Mouse (Mus musculus) liver, adult 2 months (tissue): ENCODE results near the gene Ucp1. TPM values are rescaled to one million over a fixed set of nuclear protein-coding genes. Genes with fewer than 3 reads are reported as not detected.

Source experiments
- DNase-seq: peaks from one replicate; pipeline ENCODE4 v3.0.0-alpha.2; 2011; ENCODE audit warnings: low read depth, low spot score; ENCODE audit errors: extremely low read depth
- H3K27ac ChIP-seq: fragments of 200-500 bp; replicated peaks from 2 replicates; pipeline ENCODE4 v1.5.1; 2012; ENCODE audit warnings: low read depth, mild to moderate bottlenecking, control low read depth, inconsistent platforms, low read length; ENCODE audit not compliant: insufficient read depth
- H3K27me3 ChIP-seq: fragments of 200-500 bp; 2 replicates; pipeline ENCODE4 v1.6.1; 2012; ENCODE audit warnings: mild to moderate bottlenecking, moderate library complexity, low read length, inconsistent platforms; ENCODE audit not compliant: control insufficient read depth, insufficient read depth
- H3K36me3 ChIP-seq: fragments of 200-500 bp; 2 replicates; pipeline ENCODE4 v1.6.1; 2012; ENCODE audit warnings: low read length, inconsistent platforms; ENCODE audit not compliant: control insufficient read depth, insufficient read depth
- H3K4me1 ChIP-seq: fragments of 200-500 bp; 2 replicates; pipeline ENCODE4 v1.6.1; 2011; ENCODE audit warnings: low read length; ENCODE audit not compliant: control insufficient read depth, insufficient read depth
- H3K4me3 ChIP-seq: fragments of 200-500 bp; 2 replicates; pipeline ENCODE4 v1.5.1; 2011; ENCODE audit warnings: low read depth, mild to moderate bottlenecking, control low read depth, low read length, moderate library complexity; ENCODE audit not compliant: insufficient read depth
- H3K79me2 ChIP-seq: fragments of 200-500 bp; 2 replicates; pipeline ENCODE4 v1.6.1; 2012; ENCODE audit warnings: inconsistent platforms, mild to moderate bottlenecking, low read length, moderate library complexity; ENCODE audit not compliant: control insufficient read depth, insufficient read depth
- H3K9ac ChIP-seq: fragments of 200-500 bp; 2 replicates; pipeline ENCODE4 v1.6.1; 2012; ENCODE audit warnings: low read depth, mild to moderate bottlenecking, control low read depth, inconsistent platforms, low read length
- CTCF ChIP-seq: fragments of 200-500 bp; IDR thresholded peaks from 2 replicates; pipeline ENCODE4 v1.5.1; 2011; ENCODE audit warnings: low read depth, low read length, control low read depth
- POLR2A ChIP-seq: fragments of 200-500 bp; IDR thresholded peaks from 2 replicates; pipeline ENCODE4 v1.6.1; 2011; ENCODE audit warnings: low read length, control low read depth; ENCODE audit not compliant: insufficient read depth; ENCODE audit errors: extremely low read depth
- WGBS: fragments of 180-500 bp; shearing (Covaris S2); methylation state at CpG from one replicate; pipeline ENCODE4 v1.1.7; 2018; 5-methylcytosine and 5-hydroxymethylcytosine counted together
- polyA plus RNA-seq: library from polyadenylated mRNA; depleted of rRNA; stranded (reverse); fragments of >200 nt; gene quantifications from 2 replicates; pipeline ENCODE4 v1.2.3, GENCODE M21; 2012; rRNA removed
- total RNA-seq: library from RNA; depleted of rRNA; stranded (reverse); fragments of >200 nt; gene quantifications from 2 replicates; pipeline ENCODE4 v1.2.3, GENCODE M21; 2014; rRNA removed

Gene Ucp1
- total RNA-seq, result 0.81 and 0.83 TPM in 2 replicates
- 0.05 TPM in 1 of 2 replicates, not detected in the other for polyA plus RNA-seq

DNA sequence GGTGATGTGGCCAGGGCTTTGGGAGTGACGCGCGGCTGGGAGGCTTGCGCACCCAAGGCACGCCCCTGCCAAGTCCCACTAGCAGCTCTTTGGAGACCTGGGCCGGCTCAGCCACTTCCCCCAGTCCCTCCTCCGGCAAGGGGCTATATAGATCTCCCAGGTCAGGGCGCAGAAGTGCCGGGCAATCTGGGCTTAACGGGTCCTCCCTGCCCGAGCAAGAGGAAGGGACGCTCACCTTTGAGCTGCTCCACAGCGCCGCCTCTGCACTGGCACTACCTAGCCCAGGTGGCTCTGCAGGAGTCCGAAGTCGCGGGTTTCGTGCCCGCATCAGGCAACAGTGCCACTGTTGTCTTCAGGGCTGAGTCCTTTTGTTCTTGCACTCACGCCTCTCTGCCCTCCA, at the start of gene Ucp1:
Gene Ucp1, plus strand, starts transcription at position 177 of the 400 bp plus-strand sequence.
- H3K4me1 ChIP-seq, result no peaks in the 10 kb centered on the region
- no peaks in the 10 kb centered on the region for H3K27me3 ChIP-seq
- no peaks in the 10 kb centered on the region for H3K36me3 ChIP-seq
- DNase-seq, result no peak
- WGBS, result 5% methylated on average over 20 of the region's 20 CpGs
- no peak within 1 kb of the TSS for H3K4me3 ChIP-seq
- TF ChIP-seq CTCF (no peak), POLR2A (no peak)
- H3K27ac ChIP-seq, result no peak within 1 kb of the TSS
- H3K79me2 ChIP-seq, result no peaks in the 10 kb centered on the region
- no peak within 1 kb of the TSS for H3K9ac ChIP-seq

DNA sequence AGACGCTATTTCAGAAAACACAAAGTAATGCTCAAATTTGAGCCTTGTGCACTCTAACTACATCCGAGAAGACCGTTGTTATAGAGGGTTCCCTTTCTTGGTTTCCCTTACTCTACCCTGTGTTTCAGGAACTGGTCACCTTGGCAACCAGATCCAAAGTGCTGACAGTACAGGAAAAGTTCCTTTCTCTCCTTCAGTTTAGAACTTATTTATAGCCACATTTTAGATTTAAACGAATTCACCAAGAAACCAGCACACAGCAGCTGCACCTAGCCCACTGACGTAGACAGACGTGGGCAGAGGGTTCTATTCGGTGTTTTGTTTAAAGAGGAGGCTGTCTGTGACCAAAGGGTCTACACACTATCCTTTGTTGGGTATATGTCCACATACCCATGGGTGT, 46.0 kb upstream of the Ucp1 start:
- Histone ChIP-seq H3K4me3 (no peak overlapping the region), H3K9ac (no peak overlapping the region), H3K36me3 (no peaks in the 10 kb centered on the region), H3K79me2 (no peaks in the 10 kb centered on the region), H3K4me1 (no peaks in the 10 kb centered on the region), H3K27me3 (no peaks in the 10 kb centered on the region), H3K27ac (no peak overlapping the region)
- WGBS, result 82% methylated on average over 7 of the region's 7 CpGs
- peak; percentile 17 for DNase-seq
- TF ChIP-seq CTCF (no peak), POLR2A (no peak)

DNA sequence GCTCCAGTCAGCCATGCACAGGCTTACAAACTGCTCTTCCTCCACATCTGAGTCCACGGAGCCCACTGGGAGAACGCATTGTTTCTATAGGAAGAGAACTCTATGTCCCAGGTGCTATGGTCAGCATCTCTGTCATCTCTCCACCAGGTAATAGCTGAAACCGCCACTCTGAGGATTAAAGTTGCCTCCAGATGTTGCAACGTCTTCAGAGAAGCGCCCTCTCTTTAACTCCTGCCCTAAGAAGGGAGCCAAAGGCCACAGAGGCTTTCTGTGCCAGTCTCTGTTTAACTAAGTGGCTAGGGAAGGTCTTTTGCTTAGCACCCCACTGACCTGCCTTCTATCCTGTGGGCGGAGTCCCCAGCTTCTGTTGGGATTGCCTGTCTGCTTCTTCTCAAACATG, 39.3 kb upstream of the Ucp1 start:
- Histone ChIP-seq H3K27ac (no peak overlapping the region), H3K4me3 (no peak overlapping the region), H3K36me3 (no peaks in the 10 kb centered on the region), H3K9ac (no peak overlapping the region), H3K4me1 (no peaks in the 10 kb centered on the region), H3K79me2 (no peaks in the 10 kb centered on the region), H3K27me3 (no peaks in the 10 kb centered on the region)
- TF ChIP-seq POLR2A (no peak), CTCF (no peak)
- no peak for DNase-seq
- 88% methylated on average over 6 of the region's 6 CpGs for WGBS

DNA sequence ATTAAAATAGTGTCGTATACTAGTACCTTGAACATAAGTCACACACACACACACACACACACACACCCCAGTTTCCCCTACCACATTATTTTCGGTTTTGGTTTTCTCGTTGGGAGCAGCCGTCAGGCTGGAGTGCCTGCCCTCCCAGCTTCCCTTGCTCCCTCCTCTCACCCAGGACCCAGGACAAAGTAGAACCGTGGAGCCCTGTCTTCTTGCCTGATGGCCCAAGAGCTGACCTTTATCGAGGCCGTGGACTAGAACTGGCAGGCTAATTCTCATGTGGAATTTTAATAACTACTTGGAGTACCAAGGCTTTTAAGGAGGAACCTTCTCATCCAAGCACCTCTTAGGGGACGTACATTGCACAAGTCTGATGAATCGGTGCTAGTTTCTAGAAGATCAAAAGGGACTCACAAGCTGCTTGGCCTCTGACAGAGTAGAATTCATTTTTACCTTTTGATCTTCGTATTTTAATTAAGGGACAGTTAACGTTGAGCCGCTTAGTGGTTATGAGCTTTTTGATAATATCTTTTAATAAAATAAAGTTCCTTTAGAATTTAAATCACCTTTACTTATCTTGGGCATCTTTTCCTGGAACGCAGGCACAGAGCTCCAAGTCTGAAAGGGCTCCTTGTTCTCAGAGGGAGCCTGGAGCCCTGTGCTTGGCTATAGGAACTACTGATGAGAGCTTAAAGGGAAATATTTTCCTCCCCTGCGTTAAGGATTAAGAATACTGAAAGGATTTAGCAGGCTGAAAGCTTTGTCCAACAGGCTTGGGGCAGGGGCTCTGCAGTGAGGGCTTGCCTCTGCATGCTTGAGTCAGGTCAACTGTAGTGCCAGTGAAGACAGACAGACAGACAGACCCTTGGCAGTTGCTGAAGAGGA, 38.5 kb upstream of the Ucp1 start:
- no peaks in the 10 kb centered on the region for H3K27me3 ChIP-seq
- WGBS, result 88% methylated on average over 14 of the region's 14 CpGs
- H3K36me3 ChIP-seq, result no peaks in the 10 kb centered on the region
- H3K4me3 ChIP-seq, result no peak overlapping the region
- H3K9ac ChIP-seq, result no peak overlapping the region
- TF ChIP-seq CTCF, result no peak
- TF ChIP-seq POLR2A, result no peak
- no peak overlapping the region for H3K27ac ChIP-seq
- no peaks in the 10 kb centered on the region for H3K4me1 ChIP-seq
- H3K79me2 ChIP-seq, result no peaks in the 10 kb centered on the region
- no peak for DNase-seq

DNA sequence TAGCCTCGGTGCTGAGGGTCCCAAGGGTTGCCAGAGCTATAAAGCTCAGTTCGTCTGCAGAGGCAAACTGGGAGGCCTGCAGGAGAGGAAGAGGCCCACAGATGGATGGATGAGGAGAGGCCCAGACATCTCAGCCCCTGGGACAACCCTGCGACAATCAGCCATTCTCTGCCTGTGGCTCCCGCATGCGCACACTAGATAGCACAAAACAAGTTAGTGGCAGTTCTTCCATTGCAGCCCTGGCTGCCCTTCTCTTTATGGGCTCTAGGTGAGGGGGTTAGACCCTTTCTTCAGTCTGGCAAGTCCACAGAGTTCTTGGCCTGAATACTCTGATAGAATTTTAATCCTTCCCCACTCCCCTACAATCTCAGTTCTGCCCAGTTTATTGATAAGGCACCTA, 37.4 kb upstream of the Ucp1 start:
- WGBS, result 89% methylated on average over 5 of the region's 5 CpGs
- no peaks in the 10 kb centered on the region for H3K79me2 ChIP-seq
- no peak overlapping the region for H3K9ac ChIP-seq
- H3K4me1 ChIP-seq, result no peaks in the 10 kb centered on the region
- no peaks in the 10 kb centered on the region for H3K27me3 ChIP-seq
- H3K36me3 ChIP-seq, result no peaks in the 10 kb centered on the region
- no peak overlapping the region for H3K27ac ChIP-seq
- no peak overlapping the region for H3K4me3 ChIP-seq
- TF ChIP-seq POLR2A (no peak), CTCF (no peak)
- no peak for DNase-seq

DNA sequence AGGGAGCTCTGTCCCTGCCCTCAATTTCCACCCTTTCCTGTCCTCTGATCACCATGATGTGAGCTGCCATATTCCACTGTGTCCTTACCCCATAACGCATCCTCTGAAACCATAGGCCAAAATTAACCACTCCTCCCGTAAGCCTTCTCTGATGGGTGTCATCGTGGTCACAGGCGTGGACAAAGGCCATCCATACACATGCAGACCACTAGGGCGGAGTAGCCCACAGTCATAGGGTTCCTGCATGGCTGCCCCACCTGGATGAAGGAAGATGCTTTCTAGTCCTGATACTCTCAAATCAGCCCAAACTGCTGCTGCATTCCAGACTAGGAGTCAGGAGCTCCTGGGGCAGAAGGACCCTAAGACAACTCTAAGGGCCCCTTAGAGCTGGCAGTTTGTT, 32.5 kb upstream of the Ucp1 start:
- WGBS, result 93% methylated on average over 5 of the region's 5 CpGs
- no peak overlapping the region for H3K4me3 ChIP-seq
- H3K27me3 ChIP-seq, result no peaks in the 10 kb centered on the region
- DNase-seq, result no peak
- no peaks in the 10 kb centered on the region for H3K79me2 ChIP-seq
- H3K9ac ChIP-seq, result no peak overlapping the region
- H3K27ac ChIP-seq, result no peak overlapping the region
- no peak for TF ChIP-seq CTCF
- no peak for TF ChIP-seq POLR2A
- no peaks in the 10 kb centered on the region for H3K4me1 ChIP-seq
- H3K36me3 ChIP-seq, result no peaks in the 10 kb centered on the region
